Mouse (Mus musculus): ENCODE measurements at regions not wholly inside any gene's neighbourhood (a gene's known extent, or its start where the extent isn't known, plus 50 kb on each side); places are given as distances from the start of the nearest gene placed in this dataset.

DNA sequence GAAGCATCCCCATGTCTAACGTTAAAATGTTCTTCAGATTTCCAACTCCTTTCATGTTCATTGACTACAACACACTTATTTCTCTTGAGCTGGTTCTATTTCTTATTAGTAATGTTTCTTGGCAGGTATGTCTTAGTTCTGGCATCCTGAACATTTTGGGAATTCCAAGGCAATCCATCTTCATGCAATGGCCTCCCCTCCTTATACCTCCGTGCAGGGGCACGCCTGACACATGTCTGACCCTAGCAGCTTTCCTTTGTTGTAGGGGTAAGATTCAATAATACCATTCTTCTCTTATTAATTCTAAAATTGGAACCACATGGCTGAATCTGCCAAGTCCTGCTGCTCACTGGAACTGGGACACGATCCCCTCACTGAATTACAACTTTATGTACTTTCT is 89.7 kb upstream of the Nrxn1 start:
- H3K9me3 ChIP-seq (replicated peaks) = no peaks in the 10 kb centered on the region
- H3K9ac ChIP-seq = no peak overlapping the region
- no peaks in the 10 kb centered on the region for H3K27me3 ChIP-seq
- H3K4me2 ChIP-seq = no peak overlapping the region
- no peak overlapping the region for H3K4me3 ChIP-seq (replicated peaks)
- H3K36me3 ChIP-seq = no peaks in the 10 kb centered on the region
- ATAC-seq (replicated peaks; ENCODE audit: low FRiP score) = no peak
- no peaks in the 10 kb centered on the region for H3K4me1 ChIP-seq
- 80% methylated on average over 4 of the region's 4 CpGs for WGBS
- no peak overlapping the region for H3K27ac ChIP-seq

DNA sequence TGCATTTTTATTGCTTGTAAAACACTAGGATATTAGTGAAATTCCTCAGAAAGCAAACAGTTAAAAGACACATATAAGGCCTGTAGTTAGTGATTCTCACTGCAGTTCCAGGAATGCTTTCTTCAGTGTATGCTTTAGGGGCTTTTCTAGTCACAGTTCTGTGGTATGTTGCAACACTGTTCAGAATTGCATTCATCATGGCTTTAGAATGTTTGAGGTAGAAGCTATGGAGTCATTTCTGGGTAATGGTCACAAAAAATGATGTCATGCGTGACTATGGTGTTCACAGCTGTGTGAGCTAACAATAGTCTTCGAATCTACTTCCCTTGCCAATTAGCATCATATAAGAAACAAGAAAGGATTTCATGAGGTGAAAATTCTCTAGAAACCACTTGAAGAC is 69.0 kb upstream of the Nrxn1 start:
- Histone ChIP-seq H3K9ac (no peak overlapping the region), H3K9me3 (replicated peaks) (no peaks in the 10 kb centered on the region), H3K4me3 (replicated peaks) (no peak overlapping the region), H3K36me3 (no peaks in the 10 kb centered on the region), H3K4me1 (no peaks in the 10 kb centered on the region), H3K27me3 (no peaks in the 10 kb centered on the region), H3K4me2 (no peak overlapping the region), H3K27ac (no peak overlapping the region)
- WGBS = 90% methylated on average over 2 of the region's 2 CpGs
- ATAC-seq (replicated peaks; ENCODE audit: low FRiP score) = no peak

All from kidney, embryonic 15.5 days (tissue).